Mouse (Mus musculus): ENCODE measurements around the gene Map6d1.

Gene Map6d1

DNA sequence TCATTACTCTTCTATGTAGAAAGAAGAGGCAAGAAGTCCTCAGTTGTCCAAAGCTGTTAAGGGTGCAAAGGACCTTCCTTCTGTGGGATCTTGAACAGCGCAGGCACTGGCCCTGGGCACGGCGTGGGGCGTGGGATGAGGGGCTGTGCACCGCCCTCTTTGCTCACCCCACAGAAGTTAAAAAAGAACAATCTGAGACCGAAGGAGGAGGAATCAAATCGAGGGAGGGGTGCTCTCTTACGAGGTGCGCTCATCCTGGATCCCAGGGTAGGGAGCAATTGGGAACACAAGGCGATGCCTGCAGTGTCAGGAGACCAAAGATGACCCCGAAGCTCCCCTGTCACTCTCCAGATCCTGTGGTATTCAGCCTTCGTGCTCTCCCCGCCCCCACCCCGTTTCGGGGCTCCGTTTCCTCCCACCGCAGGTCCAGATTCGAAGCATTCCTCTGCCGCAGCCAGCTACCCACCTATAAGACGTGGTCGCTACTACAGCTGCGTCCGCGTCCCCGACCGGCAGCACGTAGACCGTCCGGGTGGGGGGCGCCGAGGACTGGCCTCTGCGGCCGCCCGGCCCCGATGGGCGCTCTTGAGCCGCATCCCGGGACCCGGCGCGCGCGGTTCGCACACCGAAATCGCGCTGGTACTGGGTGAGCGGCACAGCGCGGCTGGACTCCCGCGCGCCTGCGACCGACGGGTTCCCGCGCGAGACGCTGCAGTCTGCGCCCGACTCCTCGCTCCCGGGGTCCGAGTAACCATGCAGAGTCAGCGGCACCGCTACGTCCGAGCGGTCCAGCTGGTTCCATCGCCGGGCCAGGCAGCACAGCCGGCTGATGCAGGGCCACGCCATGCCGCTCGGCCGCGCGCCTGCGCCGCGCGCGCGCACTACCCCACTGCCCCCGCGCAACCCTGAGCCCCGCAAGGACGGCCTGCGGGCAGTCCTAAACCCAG is at the start of gene Map6d1:
TSS of gene Map6d1 (minus strand) at position 891 of the 947 bp plus-strand sequence.
- DNase-seq (ENCODE audit: low spot score) = peak; percentile 53

DNA sequence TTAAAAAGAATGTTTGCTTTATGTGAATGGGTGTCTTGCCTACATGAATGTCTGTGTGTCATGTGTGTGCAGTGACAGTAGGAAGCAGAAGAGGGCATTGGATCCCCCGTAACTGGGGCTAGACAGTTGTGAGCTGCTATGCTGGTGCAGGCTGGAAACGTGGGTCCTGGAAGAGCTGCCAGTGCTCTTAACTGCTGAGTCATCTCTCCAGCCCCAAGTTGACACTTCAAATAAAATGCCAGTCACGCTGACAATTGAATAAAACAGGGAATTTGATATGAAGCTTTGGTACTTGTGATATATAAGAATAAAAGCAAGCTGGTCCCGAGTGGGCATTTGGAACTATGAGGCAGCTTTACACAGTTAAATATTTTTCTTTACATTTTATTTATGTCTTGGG is 39.1 kb upstream of the Map6d1 start:
- DNase-seq (ENCODE audit: low spot score) = peak; percentile 17

DNA sequence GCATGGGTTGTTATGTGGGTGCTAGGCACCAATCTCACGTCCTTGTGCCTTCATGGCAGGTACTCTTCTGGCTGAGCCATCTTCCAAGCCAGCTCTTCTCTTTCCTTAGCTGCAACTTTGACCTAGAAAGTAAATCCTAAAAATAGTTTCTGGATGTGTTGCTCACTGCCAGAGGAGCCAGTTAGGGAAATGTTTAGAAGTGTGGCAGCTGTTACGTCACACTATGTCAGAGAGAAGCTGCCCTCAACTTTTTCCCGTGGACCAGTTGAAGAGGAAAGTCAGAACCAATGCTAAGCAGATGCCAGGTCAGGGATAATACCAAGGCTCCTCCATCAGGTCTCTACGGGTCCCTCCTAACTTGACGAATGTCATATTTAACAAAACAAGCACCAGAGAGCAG is 38.2 kb upstream of the Map6d1 start:
- no peak for DNase-seq (ENCODE audit: low spot score)

- DNase-seq (ENCODE audit: low spot score) = no peak
Observed at GRCm38 (mm10) chr16:20272994-20273393, 31.8 kb upstream of the Map6d1 start.

- no peak for DNase-seq (ENCODE audit: low spot score)
Observed at GRCm38 (mm10) chr16:20271339-20271738, 30.2 kb upstream of the Map6d1 start.

DNA sequence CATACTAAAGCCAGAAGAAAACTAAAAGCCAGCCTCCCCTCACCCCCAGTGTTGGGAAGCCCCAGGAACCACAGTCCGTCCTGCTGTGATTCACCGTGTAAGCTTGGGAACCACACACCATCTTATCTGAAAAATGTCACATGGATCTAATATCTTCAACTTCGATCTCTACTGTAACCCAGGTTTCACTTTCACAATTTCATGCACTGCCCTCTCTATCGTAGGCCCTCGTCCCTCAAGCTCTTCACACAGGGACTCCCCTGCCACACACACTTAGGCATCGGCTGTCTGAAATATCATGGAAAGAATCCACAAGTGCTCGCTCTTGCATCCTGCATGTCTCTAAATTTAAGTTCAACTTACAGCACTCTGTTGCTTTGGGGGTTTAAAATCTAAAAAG is 23.9 kb upstream of the Map6d1 start:
- DNase-seq (ENCODE audit: low spot score) = no peak

- DNase-seq (ENCODE audit: low spot score) = no peak
Observed at GRCm38 (mm10) chr16:20257926-20258325, 16.8 kb upstream of the Map6d1 start.

DNA sequence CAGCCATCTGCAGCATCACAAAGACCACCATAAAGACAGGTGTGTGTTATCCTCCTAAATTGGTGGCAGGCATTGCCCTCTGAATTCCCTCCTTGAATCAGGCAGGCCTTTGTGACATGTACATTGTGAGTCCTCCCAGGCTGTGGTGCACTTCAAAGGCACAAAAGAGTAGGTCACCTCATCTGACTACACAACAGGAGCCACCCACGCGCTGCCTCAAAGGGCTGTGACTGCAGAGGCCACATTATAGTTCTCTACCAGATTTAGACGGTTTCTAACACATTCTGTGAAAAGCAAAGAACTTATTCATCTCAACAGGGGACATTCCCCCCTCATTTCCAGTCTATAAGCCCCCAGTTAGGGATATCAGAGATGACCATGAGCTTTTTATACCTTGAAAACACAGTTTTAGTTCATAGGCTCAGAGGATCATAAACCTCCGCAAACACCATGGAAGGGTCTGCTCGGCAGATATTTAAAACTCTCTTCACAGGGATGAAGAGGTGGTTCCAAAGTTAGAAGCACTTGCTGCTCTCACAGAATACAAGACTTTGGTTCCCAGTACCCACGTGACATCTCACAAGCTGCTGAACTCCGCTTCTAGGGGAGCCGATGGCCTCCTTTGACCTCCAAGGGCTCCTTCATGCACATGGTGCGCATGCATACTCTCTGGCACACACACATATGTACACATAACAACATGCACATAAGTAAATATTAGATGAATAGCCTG is 7.5 kb upstream of the Map6d1 start:
- DNase-seq (ENCODE audit: low spot score) = no peak

DNA sequence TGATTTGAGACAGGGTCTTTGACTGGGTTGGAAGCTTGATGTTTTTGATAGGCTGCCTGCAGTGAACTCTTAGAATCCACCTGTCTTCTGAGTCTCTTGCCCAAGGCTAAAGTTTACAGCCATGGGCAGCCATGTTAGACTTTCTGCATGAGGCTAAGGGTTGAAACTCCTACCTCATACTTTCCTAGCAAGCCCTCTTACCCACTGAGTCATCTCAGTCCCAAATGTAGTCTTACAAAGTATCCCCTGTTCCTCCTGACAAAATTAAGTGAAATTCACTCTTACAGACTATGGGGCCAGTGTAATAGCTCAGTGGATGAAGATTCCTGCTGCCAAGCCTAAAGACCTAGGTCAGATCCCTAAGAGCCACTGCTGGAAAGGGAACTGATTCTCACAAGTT is 5.9 kb upstream of the Map6d1 start:
- no peak for DNase-seq (ENCODE audit: low spot score)

DNA sequence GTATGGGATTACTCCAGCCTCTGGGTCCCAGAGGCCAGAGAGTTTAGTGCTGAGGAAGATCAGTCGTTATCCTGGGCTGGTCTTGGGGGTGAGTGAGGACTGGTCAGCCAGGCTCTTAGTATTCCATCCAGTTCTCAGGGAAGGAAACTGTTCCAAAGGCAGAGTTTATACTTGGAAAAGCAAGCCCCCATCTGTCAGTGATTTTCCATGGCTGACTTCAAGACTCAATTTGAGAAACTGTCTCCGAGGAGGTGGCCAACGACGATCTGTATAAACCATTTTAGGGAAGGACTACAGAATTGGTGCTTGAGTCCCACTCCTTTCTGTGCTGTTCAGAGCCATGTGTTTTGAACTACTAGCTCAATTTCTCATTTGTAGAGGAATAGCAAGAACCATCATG is 2.5 kb downstream of the Map6d1 start:
- no peak for DNase-seq (ENCODE audit: low spot score)

DNA sequence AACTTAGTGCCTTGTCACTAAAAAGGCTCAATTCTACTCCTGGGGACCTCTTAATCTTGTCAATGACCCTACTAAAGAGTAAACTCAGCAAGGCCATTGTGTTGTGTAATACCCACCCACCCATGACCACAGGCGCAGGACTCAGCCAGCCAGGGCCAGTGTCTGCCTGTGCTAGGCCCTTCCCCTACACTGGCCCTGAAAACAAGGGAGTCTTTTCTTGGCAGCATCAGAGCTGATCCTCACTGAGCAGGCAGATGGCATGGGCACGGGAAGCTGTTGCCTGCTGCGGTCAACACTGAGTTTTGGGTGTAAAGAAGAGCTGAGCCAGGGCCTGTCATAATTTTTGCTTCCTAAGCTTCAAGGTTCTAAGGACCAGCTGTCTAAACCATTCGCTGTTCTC is 3.7 kb downstream of the Map6d1 start:
- DNase-seq (ENCODE audit: low spot score) = peak; percentile 64

DNA sequence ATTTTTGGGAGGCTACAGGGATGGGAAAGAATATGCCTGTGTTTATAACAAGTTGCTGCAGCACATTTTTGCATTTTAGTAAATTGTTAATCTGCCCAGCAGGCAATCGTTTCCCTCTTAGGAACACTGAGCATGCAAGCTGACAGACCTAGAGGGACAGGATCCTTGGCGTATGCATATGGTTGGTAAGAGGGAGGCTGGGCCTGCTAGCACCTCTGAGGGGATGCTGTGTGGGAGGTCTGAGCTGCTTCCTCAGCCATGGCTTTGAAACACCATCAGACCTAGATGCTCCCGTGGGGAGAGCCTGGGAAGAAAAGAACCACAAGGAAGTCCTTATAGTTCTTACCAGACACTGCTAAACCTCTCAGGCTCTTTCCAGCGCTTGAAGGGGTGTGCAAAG is 6.8 kb downstream of the Map6d1 start:
- DNase-seq (ENCODE audit: low spot score) = no peak

- DNase-seq (ENCODE audit: low spot score) = no peak
Observed at GRCm38 (mm10) chr16:20228167-20228566, 13.0 kb downstream of the Map6d1 start.

- no peak for DNase-seq (ENCODE audit: low spot score)
Observed at GRCm38 (mm10) chr16:20227504-20227903, 13.7 kb downstream of the Map6d1 start.

DNA sequence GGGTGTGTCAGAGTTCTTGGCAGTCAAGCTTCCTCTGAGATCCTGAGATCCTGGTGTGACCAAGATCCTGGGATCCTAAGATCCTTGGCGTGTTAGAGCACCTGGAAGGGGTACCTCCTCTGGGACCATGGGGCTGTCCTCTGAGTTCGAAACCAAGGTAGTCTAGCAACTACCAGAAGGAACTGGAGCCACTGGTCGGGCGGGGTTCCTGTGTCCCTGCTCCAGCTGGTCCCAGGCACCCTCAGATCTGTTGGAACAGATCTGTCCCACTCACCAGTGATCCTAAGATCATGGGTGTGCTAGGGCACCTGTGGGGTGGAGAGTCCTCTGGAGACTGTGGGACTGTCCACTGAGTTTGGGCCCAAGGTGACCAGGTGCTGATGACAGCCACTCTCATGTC is 14.5 kb downstream of the Map6d1 start:
- DNase-seq (ENCODE audit: low spot score) = no peak

DNA sequence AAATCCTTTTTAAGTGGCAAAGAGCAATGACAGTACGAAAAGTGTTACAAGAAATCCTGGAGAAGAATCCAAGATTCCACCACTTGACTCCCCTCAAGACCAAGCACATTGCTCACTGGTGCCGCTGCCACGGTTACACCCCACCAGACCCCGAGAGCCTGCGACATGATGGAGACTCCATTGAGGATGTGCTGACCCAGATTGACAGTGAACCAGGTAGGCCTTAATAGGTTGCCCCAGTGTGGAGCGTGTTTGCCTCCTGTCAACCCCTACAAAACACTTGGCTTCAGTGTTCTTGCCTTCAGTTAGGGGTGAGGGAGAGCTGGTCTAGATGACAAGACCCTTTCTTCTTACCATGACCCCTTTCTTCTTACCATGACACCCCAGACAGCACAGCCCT is 18.4 kb downstream of the Map6d1 start:
- no peak for DNase-seq (ENCODE audit: low spot score)

GRCm38 (mm10) chr16:20213591-20214226 is 27.4 kb downstream of the Map6d1 start:
- peak; percentile 55 for DNase-seq (ENCODE audit: low spot score)

DNA sequence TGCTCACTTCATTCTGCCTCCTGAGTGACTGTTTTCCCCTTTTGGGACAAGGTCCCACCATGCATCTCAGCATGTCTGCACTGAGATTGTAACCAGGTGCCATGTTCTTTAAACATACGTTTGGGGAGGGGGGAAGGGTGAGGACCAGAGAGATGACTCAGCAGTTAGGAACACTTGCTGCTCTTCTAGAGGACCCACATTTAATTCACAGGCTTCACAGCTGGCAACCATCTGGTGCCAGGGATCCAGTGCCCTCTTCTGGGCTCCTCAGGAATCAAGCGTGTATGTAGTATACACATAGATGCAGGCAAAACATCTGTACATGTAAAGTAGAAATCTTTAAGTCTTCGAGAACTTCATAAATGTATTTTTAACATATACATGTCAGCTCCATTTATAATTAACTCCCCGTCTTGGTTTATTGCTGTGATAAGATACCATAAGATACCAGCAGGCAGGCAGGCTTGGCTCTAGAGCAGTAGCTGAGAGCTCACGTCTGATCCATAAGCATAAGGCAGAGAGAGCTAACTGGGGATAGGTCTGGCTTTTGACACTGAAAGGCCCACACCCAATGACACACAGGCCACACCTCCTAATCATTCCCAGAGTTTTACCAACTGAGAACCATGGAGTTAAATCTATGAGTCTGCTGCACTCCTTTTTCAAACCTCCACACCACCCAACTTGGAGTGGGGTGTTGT is 41.5 kb downstream of the Map6d1 start:
- DNase-seq (ENCODE audit: low spot score) = no peak

DNA sequence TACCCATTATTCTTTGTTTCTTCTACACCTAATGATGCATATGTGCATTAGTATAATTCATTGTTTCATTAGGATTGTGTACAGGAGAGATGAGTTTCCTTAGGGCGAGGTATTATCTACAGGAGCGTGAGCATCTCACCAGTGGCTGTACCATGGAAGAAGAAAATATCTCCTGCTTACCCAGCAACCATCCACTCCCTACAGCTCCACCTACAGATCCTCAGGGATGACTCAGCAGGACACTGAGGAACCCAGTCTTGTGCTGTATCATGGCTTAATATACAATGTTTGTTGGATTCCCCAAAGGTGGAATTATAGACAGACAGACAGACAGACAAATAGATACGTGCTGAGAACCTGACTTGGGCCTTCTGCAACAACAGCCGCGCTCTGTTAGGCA is 44.2 kb downstream of the Map6d1 start:
- DNase-seq (ENCODE audit: low spot score) = no peak

DNA sequence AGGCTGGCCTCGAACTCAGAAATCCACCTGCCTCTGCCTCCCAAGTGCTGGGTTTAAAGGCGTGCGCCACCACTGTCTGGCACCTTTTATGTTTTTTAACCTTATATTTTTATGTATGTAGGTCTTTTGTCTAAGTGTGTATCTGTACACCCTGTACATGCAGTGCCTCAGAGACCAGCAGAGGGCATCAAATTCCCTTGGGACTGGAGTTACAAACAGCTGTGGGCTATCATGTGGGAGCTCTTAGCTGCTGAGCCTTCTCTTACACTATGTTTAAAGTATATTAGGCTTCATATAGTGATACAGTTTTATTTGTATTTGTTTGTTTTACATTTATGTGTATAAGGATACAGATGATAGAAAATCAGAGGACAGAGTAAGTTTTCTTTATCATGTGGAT is 45.6 kb downstream of the Map6d1 start:
- DNase-seq (ENCODE audit: low spot score) = no peak

GRCm38 (mm10) chr16:20192043-20192442 is 49.1 kb downstream of the Map6d1 start:
- no peak for DNase-seq (ENCODE audit: low spot score)
